In the genomic region with DNA sequence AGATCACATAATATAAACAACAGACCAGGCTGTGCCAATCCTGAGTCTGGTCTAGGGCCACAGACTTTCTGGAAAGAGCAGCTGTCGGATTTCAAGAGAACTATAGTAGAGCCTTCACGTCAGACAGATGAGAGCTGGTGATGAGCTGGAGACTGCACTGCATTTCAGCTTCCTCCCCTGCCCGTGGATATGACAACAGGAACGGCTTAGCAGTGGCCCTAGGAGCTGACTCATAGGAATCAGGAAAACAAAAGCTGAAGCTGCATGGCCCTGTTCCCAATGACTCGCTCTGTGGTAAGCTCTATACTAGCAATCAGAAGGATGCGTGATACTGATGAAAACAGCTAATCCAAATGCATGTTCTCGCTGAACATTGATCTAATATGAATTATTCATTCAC, we compare ENCODE assay signal across 12 mouse cellular contexts. TPM values are rescaled to one million over a fixed set of nuclear protein-coding genes. Genes with fewer than 3 reads are reported as not detected.
A peak's percentile ranks its signal among the peaks of the same experiment; 100 is the strongest.
DNase-seq lines count a peak whose midpoint lies in the region; ATAC-seq lines count a peak whose summit lies in the region.
"Had no signal": no experiment of that assay in that cellular context is flagged by ENCODE, and none has a peak within 500 bp of the region (broad histone marks: within the 10 kb centered on the region; RNA-seq: fewer than 3 reads in every experiment).

No protein-coding gene starts in this region.

- H3K4me3 ChIP-seq in hindbrain, embryonic 16.5 days (ENCODE audit: low read length) = no peak overlapping the region
- no peak overlapping the region for H3K4me3 ChIP-seq in hindbrain, embryonic 10.5 days
- no peak overlapping the region for H3K4me3 ChIP-seq in heart, embryonic 10.5 days
- H3K4me3 ChIP-seq: erythroblast, embryonic 14.5 days had no signal

- H3K27me3 ChIP-seq in hindbrain, embryonic 16.5 days (replicated peaks; ENCODE audit: control insufficient read depth, insufficient read depth, low read length) = no peaks in the 10 kb centered on the region
- H3K27me3 ChIP-seq in hindbrain, embryonic 10.5 days (ENCODE audit: insufficient read depth, poor library complexity, severe bottlenecking) = no peaks in the 10 kb centered on the region
- H3K27me3 ChIP-seq in heart, embryonic 10.5 days (ENCODE audit: insufficient read depth, poor library complexity, severe bottlenecking) = no peaks in the 10 kb centered on the region

- H3K4me2 ChIP-seq in hindbrain, embryonic 16.5 days (ENCODE audit: low read length) = no peak overlapping the region

- WGBS in hindbrain, embryonic 16.5 days = 63% methylated on average over 7 of the region's 7 CpGs
- 69% methylated on average over 7 of the region's 7 CpGs for WGBS in hindbrain, embryonic 10.5 days
- 56% methylated on average over 7 of the region's 7 CpGs for WGBS in heart, embryonic 10.5 days

- no peak overlapping the region for H3K27ac ChIP-seq in hindbrain, embryonic 16.5 days (ENCODE audit: low read depth, low read length)
- H3K27ac ChIP-seq in hindbrain, embryonic 10.5 days = no peak overlapping the region
- H3K27ac ChIP-seq in heart, embryonic 10.5 days = no peak overlapping the region

- H3K9ac ChIP-seq in hindbrain, embryonic 16.5 days (ENCODE audit: low read depth, low read length) = no peak overlapping the region

- H3K4me1 ChIP-seq in hindbrain, embryonic 16.5 days (ENCODE audit: control insufficient read depth, insufficient read depth, low read depth, low read length) = no peaks in the 10 kb centered on the region
- no peaks in the 10 kb centered on the region for H3K4me1 ChIP-seq in hindbrain, embryonic 10.5 days (replicated peaks)
- H3K4me1 ChIP-seq in heart, embryonic 10.5 days = no peaks in the 10 kb centered on the region

- no peak for DNase-seq in hindbrain, embryonic 10.5 days (ENCODE audit: low spot score)
- DNase-seq in right cerebral cortex, postnatal 25 days = peak; percentile 6
- no peak for DNase-seq in right cerebral cortex, postnatal 36 days (ENCODE audit: low spot score in 2 of 2)
- no peak for DNase-seq in B cell, adult 2 months
- DNase-seq in cerebellum, adult 11-12 months = no peak
- DNase-seq in heart, embryonic 10.5 days (ENCODE audit: low spot score) = no peak
- DNase-seq: cerebellum, adult 11 months; kidney, adult 11 months had no signal

- no peaks in the 10 kb centered on the region for H3K36me3 ChIP-seq in hindbrain, embryonic 16.5 days (ENCODE audit: control insufficient read depth, insufficient read depth, low read length)
- peaks cover 40% of the 10 kb centered on the region for H3K36me3 ChIP-seq in hindbrain, embryonic 10.5 days
- peaks cover 19% of the 10 kb centered on the region for H3K36me3 ChIP-seq in heart, embryonic 10.5 days

- H3K9me3 ChIP-seq in hindbrain, embryonic 16.5 days (ENCODE audit: control insufficient read depth, low read length) = no peaks in the 10 kb centered on the region
- H3K9me3 ChIP-seq in hindbrain, embryonic 10.5 days = no peaks in the 10 kb centered on the region
- no peaks in the 10 kb centered on the region for H3K9me3 ChIP-seq in heart, embryonic 10.5 days
- H3K9me3 ChIP-seq: G1E had no signal

- peak; percentile 48; the same call in 1 of the 2 replicates for ATAC-seq in hindbrain, embryonic 16.5 days
- ATAC-seq in common myeloid progenitor, adult 5-6 weeks (replicated peaks; ENCODE audit: low read depth, poor library complexity, severe bottlenecking) = peak; percentile 66

RNA-seq across cellular contexts. Expression of a gene that starts 33.2 kb away (rescaled TPM):
- 0.07 and 0.08 TPM in 2 replicates for polyA plus RNA-seq in hindbrain, embryonic 16.5 days (2015; fragmentation: Nextera tagmentation; extraction: Ambion mirVana)
- polyA plus RNA-seq in hindbrain, embryonic 10.5 days (2016; fragmentation: Nextera tagmentation; extraction: Ambion mirVana) = not detected in 2 replicates
- not detected in 2 replicates for total RNA-seq in common myeloid progenitor, adult 5-6 weeks (2017)
- 0.07 and 0.09 TPM in 2 replicates for polyA plus RNA-seq in heart, embryonic 10.5 days (2016; fragmentation: Nextera tagmentation; extraction: Ambion mirVana)
- polyA plus RNA-seq: erythroblast, embryonic 14.5 days had no signal

RNA-seq across cellular contexts. Expression of a gene that starts 43.0 kb away (rescaled TPM):
- 6.9 and 9.8 TPM in 2 replicates for polyA plus RNA-seq in hindbrain, embryonic 16.5 days (2015; fragmentation: Nextera tagmentation; extraction: Ambion mirVana)
- polyA plus RNA-seq in hindbrain, embryonic 10.5 days (2016; fragmentation: Nextera tagmentation; extraction: Ambion mirVana) = 47.0 and 83.2 TPM in 2 replicates
- total RNA-seq in common myeloid progenitor, adult 5-6 weeks (2017) = 92.8 and 110 TPM in 2 replicates
- 40.2 and 60.3 TPM in 2 replicates for polyA plus RNA-seq in heart, embryonic 10.5 days (2016; fragmentation: Nextera tagmentation; extraction: Ambion mirVana)
